Mouse (Mus musculus): ENCODE measurements around the gene Iyd. TPM values are rescaled to one million over a fixed set of nuclear protein-coding genes. Genes with fewer than 3 reads are reported as not detected.

Iyd gene
- polyA plus RNA-seq, 2 experiments, result 0.20 to 0.88 TPM

GRCm38 (mm10) chr10:3565126-3565525, 25.1 kb downstream of the Iyd start:
- DNase-seq (ENCODE audit: low spot score) (no peak), ATAC-seq (ENCODE audit: low FRiP score, low read depth) (no peak)
- Histone ChIP-seq H3K4me2 (replicated peaks; ENCODE audit: low read depth, low read length, severe bottlenecking) (no peak overlapping the region), H3K27me3 (ENCODE audit: control insufficient read depth, insufficient read depth, low read length) (no peaks in the 10 kb centered on the region), H3K4me1 (ENCODE audit: control insufficient read depth, insufficient read depth, low read length) (0 out of 2 replicates have a peak, but pooled peaks cover 3% of the 10 kb centered on the region), H3K27ac (replicated peaks; ENCODE audit: low read depth, low read length) (no peak overlapping the region), H3K4me3 (replicated peaks; ENCODE audit: low read length) (no peak overlapping the region), H3K9me3 (ENCODE audit: control insufficient read depth, low read length) (no peaks in the 10 kb centered on the region), H3K9ac (ENCODE audit: low read depth, low read length, severe bottlenecking) (no peak overlapping the region), H3K36me3 (ENCODE audit: control insufficient read depth, insufficient read depth, low read length) (no peaks in the 10 kb centered on the region)
- TF ChIP-seq POLR2A (IDR thresholded peaks at IDR 0.05; ENCODE audit: borderline replicate concordance, extremely low read depth, insufficient read depth, insufficient read length), result no peak
- 86% methylated on average over 4 of the region's 4 CpGs for WGBS

GRCm38 (mm10) chr10:3567821-3568220, 27.8 kb downstream of the Iyd start:
- Histone ChIP-seq H3K9ac (ENCODE audit: low read depth, low read length, severe bottlenecking) (no peak overlapping the region), H3K4me3 (replicated peaks; ENCODE audit: low read length) (no peak overlapping the region), H3K4me2 (replicated peaks; ENCODE audit: low read depth, low read length, severe bottlenecking) (no peak overlapping the region), H3K27ac (replicated peaks; ENCODE audit: low read depth, low read length) (no peak overlapping the region), H3K27me3 (ENCODE audit: control insufficient read depth, insufficient read depth, low read length) (no peaks in the 10 kb centered on the region), H3K4me1 (ENCODE audit: control insufficient read depth, insufficient read depth, low read length) (0 out of 2 replicates have a peak, but pooled peaks cover 3% of the 10 kb centered on the region), H3K36me3 (ENCODE audit: control insufficient read depth, insufficient read depth, low read length) (no peaks in the 10 kb centered on the region), H3K9me3 (ENCODE audit: control insufficient read depth, low read length) (no peaks in the 10 kb centered on the region)
- no peak for ATAC-seq (ENCODE audit: low FRiP score, low read depth)
- TF ChIP-seq POLR2A (IDR thresholded peaks at IDR 0.05; ENCODE audit: borderline replicate concordance, extremely low read depth, insufficient read depth, insufficient read length), result no peak
- WGBS, result 68% methylated on average over 6 of the region's 6 CpGs
- DNase-seq (ENCODE audit: low spot score), result no peak

- Histone ChIP-seq H3K27me3 (ENCODE audit: control insufficient read depth, insufficient read depth, low read length) (no peaks in the 10 kb centered on the region), H3K4me1 (ENCODE audit: control insufficient read depth, insufficient read depth, low read length) (no peaks in the 10 kb centered on the region), H3K4me3 (replicated peaks; ENCODE audit: low read length) (no peak overlapping the region), H3K9ac (ENCODE audit: low read depth, low read length, severe bottlenecking) (no peak overlapping the region), H3K27ac (replicated peaks; ENCODE audit: low read depth, low read length) (no peak overlapping the region), H3K36me3 (ENCODE audit: control insufficient read depth, insufficient read depth, low read length) (no peaks in the 10 kb centered on the region), H3K4me2 (replicated peaks; ENCODE audit: low read depth, low read length, severe bottlenecking) (no peak overlapping the region), H3K9me3 (ENCODE audit: control insufficient read depth, low read length) (no peaks in the 10 kb centered on the region)
- no peak for TF ChIP-seq POLR2A (IDR thresholded peaks at IDR 0.05; ENCODE audit: borderline replicate concordance, extremely low read depth, insufficient read depth, insufficient read length)
- DNase-seq (ENCODE audit: low spot score) (peak; percentile 78), ATAC-seq (ENCODE audit: low FRiP score, low read depth) (peak; percentile 87)
- 59% methylated on average over 10 of the region's 10 CpGs for WGBS
Observed at GRCm38 (mm10) chr10:3572723-3573649, 32.9 kb downstream of the Iyd start.

- 83% methylated on average over 4 of the region's 4 CpGs for WGBS
Observed at GRCm38 (mm10) chr10:3573905-3574500, 34.0 kb downstream of the Iyd start.

GRCm38 (mm10) chr10:3590632-3591031, 50.6 kb downstream of the Iyd start:
- Histone ChIP-seq H3K4me2 (replicated peaks; ENCODE audit: low read depth, low read length, severe bottlenecking) (no peak overlapping the region), H3K9me3 (ENCODE audit: control insufficient read depth, low read length) (no peaks in the 10 kb centered on the region), H3K27me3 (ENCODE audit: control insufficient read depth, insufficient read depth, low read length) (no peaks in the 10 kb centered on the region), H3K4me3 (replicated peaks; ENCODE audit: low read length) (no peak overlapping the region), H3K27ac (replicated peaks; ENCODE audit: low read depth, low read length) (no peak overlapping the region), H3K36me3 (ENCODE audit: control insufficient read depth, insufficient read depth, low read length) (no peaks in the 10 kb centered on the region), H3K9ac (ENCODE audit: low read depth, low read length, severe bottlenecking) (no peak overlapping the region), H3K4me1 (ENCODE audit: control insufficient read depth, insufficient read depth, low read length) (peaks cover 4% of the 10 kb centered on the region; the same call in 1 of the 2 replicates)
- ATAC-seq (ENCODE audit: low FRiP score, low read depth), result no peak; the same call in 1 of the 2 replicates
- TF ChIP-seq POLR2A (IDR thresholded peaks at IDR 0.05; ENCODE audit: borderline replicate concordance, extremely low read depth, insufficient read depth, insufficient read length), result no peak
- 69% methylated on average over 3 of the region's 3 CpGs for WGBS
- no peak for DNase-seq (ENCODE audit: low spot score)

More at GRCm38 (mm10) chr10:3573905-3574500, 34.0 kb downstream of the Iyd start:
- Histone ChIP-seq H3K9ac (ENCODE audit: low read depth, low read length, severe bottlenecking) (no peak overlapping the region), H3K4me1 (ENCODE audit: control insufficient read depth, insufficient read depth, low read length) (no peaks in the 10 kb centered on the region), H3K27ac (replicated peaks; ENCODE audit: low read depth, low read length) (no peak overlapping the region), H3K36me3 (ENCODE audit: control insufficient read depth, insufficient read depth, low read length) (no peaks in the 10 kb centered on the region), H3K9me3 (ENCODE audit: control insufficient read depth, low read length) (no peaks in the 10 kb centered on the region), H3K27me3 (ENCODE audit: control insufficient read depth, insufficient read depth, low read length) (no peaks in the 10 kb centered on the region), H3K4me2 (replicated peaks; ENCODE audit: low read depth, low read length, severe bottlenecking) (no peak overlapping the region), H3K4me3 (replicated peaks; ENCODE audit: low read length) (no peak overlapping the region)
- DNase-seq (ENCODE audit: low spot score) (peak; percentile 26), ATAC-seq (ENCODE audit: low FRiP score, low read depth) (no peak)
- TF ChIP-seq POLR2A (IDR thresholded peaks at IDR 0.05; ENCODE audit: borderline replicate concordance, extremely low read depth, insufficient read depth, insufficient read length), result no peak

Data from limb, embryonic 14.5 days (tissue).